Mouse (Mus musculus) kidney, adult 2 months (tissue): ENCODE results near the gene Pard6b.

Experiments used
- CTCF ChIP-seq: fragments of 200-500 bp; conservative IDR thresholded peaks from 2 replicates; pipeline ENCODE4 v1.5.1; 2011; ENCODE audit warnings: low read depth, mild to moderate bottlenecking, control low read depth, low read length, moderate library complexity, mixed read lengths; ENCODE audit not compliant: insufficient read depth, insufficient read length
- POLR2A ChIP-seq: fragments of 200-500 bp; IDR thresholded peaks from one replicate; pipeline ENCODE4 v1.6.1; 2011; ENCODE audit warnings: low read depth, low read length, control low read depth

- peak; percentile 57 for TF ChIP-seq CTCF
- no peak for TF ChIP-seq POLR2A
Observed at GRCm38 (mm10) chr2:168114699-168115350, 34.0 kb downstream of the Pard6b start.
